Mouse (Mus musculus) NIH3T3 (cell line): Measurements from ENCODE around the gene 7530416G11Rik.

Experiments used
- DNase-seq: peaks from one replicate; pipeline ENCODE4 v3.0.0-alpha.2; 2012; ENCODE audit warnings: low read depth

Gene 7530416G11Rik

GRCm38 (mm10) chr15:85503127-85503526 lies at the start of gene 7530416G11Rik:
Gene 7530416G11Rik (minus strand): TSS chr15:85503227.
- DNase-seq = no peak

- no peak for DNase-seq
Observed at GRCm38 (mm10) chr15:85546500-85546899, 43.5 kb upstream of the 7530416G11Rik start.

- no peak for DNase-seq
Observed at GRCm38 (mm10) chr15:85545369-85545768, 42.3 kb upstream of the 7530416G11Rik start.

GRCm38 (mm10) chr15:85538170-85538569 lies 35.1 kb upstream of the 7530416G11Rik start:
- no peak for DNase-seq

GRCm38 (mm10) chr15:85537151-85537550 lies 34.1 kb upstream of the 7530416G11Rik start:
- DNase-seq = no peak

GRCm38 (mm10) chr15:85534646-85535045 lies 31.6 kb upstream of the 7530416G11Rik start:
- no peak for DNase-seq

GRCm38 (mm10) chr15:85534215-85534614 lies 31.2 kb upstream of the 7530416G11Rik start:
- DNase-seq = no peak

- no peak for DNase-seq
Observed at GRCm38 (mm10) chr15:85532063-85532462, 29.0 kb upstream of the 7530416G11Rik start.

- no peak for DNase-seq
Observed at GRCm38 (mm10) chr15:85529911-85530310, 26.9 kb upstream of the 7530416G11Rik start.

- no peak for DNase-seq
Observed at GRCm38 (mm10) chr15:85524404-85524950, 21.4 kb upstream of the 7530416G11Rik start.

- DNase-seq = peak; percentile 68
Observed at GRCm38 (mm10) chr15:85523173-85523991, 20.4 kb upstream of the 7530416G11Rik start.

- DNase-seq = no peak
Observed at GRCm38 (mm10) chr15:85519438-85519837, 16.4 kb upstream of the 7530416G11Rik start.

- DNase-seq = no peak
Observed at GRCm38 (mm10) chr15:85507370-85508014, 4.5 kb upstream of the 7530416G11Rik start.

- DNase-seq = no peak
Observed at GRCm38 (mm10) chr15:85506680-85507079, 3.7 kb upstream of the 7530416G11Rik start.

- DNase-seq = peak; percentile 30
Observed at GRCm38 (mm10) chr15:85505118-85505925, 2.3 kb upstream of the 7530416G11Rik start.

GRCm38 (mm10) chr15:85500267-85500666 lies 2.8 kb downstream of the 7530416G11Rik start:
- DNase-seq = no peak

GRCm38 (mm10) chr15:85497981-85498475 lies 5.0 kb downstream of the 7530416G11Rik start:
- no peak for DNase-seq

- no peak for DNase-seq
Observed at GRCm38 (mm10) chr15:85497548-85497947, 5.5 kb downstream of the 7530416G11Rik start.

- DNase-seq = no peak
Observed at GRCm38 (mm10) chr15:85494163-85494621, 8.8 kb downstream of the 7530416G11Rik start.

GRCm38 (mm10) chr15:85489751-85490150 lies 13.3 kb downstream of the 7530416G11Rik start:
- DNase-seq = no peak

GRCm38 (mm10) chr15:85488900-85489299 lies 14.1 kb downstream of the 7530416G11Rik start:
- no peak for DNase-seq

- DNase-seq = peak; percentile 59
Observed at GRCm38 (mm10) chr15:85480630-85481029, 22.4 kb downstream of the 7530416G11Rik start.
